Mouse (Mus musculus): ENCODE results near the gene Ctdsp2. TPM values are rescaled to one million over a fixed set of nuclear protein-coding genes. Genes with fewer than 3 reads are reported as not detected.
A peak's percentile ranks its signal among the peaks of the same experiment; 100 is the strongest.

Gene Ctdsp2
- polyA plus RNA-seq, 1 experiment = 118 TPM

DNA sequence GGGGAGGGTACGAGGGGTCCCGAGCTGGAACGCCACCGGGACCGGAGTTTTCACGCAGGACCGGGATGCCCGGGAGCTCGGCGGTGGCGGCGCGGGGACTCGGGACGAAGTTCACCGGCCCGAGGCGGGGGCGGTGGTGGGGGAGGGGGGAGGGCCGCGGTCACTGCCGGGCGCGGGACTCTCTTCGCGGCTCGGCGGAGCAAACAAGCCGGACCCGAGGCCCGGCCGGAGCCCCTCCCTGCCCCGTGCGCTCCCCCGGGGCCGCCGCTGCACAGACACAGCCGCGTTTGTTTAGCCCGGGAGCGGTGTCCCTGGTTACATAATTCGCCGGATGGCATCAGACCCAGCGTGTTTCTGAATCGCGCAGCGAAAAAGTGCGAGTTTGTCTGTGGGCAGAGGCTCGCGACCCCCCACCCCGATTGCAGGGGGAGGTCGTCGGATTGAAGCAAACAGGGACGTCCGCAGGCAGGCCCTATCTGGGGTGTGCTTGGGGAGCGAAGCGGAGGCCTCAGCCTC, 1.2 kb downstream of the Ctdsp2 start:
- no peaks in the 10 kb centered on the region for H3K27me3 ChIP-seq (replicated peaks; ENCODE audit: control insufficient read depth, insufficient read depth, low read length)
- no peaks in the 10 kb centered on the region for H3K36me3 ChIP-seq (ENCODE audit: control insufficient read depth, insufficient read depth, low read length)
- peak overlapping the region; percentile 99 for H3K27ac ChIP-seq (ENCODE audit: insufficient read depth, low read depth, low read length)
- WGBS = under 1% methylated on average over 56 of the region's 57 CpGs
- peak; percentile 61 for DNase-seq
- TF ChIP-seq POLR2A (IDR thresholded peaks at IDR 0.05; ENCODE audit: low read depth, low read length) (no peak), CTCF (conservative IDR thresholded peaks at IDR 0.05; ENCODE audit: insufficient read depth, insufficient read length, low read depth, low read length) (no peak)
- peaks cover 46% of the 10 kb centered on the region for H3K4me1 ChIP-seq (ENCODE audit: control insufficient read depth, insufficient read depth, low read length)
- H3K4me3 ChIP-seq (ENCODE audit: insufficient read depth, low read depth, low read length) = peak overlapping the region; percentile 96

DNA sequence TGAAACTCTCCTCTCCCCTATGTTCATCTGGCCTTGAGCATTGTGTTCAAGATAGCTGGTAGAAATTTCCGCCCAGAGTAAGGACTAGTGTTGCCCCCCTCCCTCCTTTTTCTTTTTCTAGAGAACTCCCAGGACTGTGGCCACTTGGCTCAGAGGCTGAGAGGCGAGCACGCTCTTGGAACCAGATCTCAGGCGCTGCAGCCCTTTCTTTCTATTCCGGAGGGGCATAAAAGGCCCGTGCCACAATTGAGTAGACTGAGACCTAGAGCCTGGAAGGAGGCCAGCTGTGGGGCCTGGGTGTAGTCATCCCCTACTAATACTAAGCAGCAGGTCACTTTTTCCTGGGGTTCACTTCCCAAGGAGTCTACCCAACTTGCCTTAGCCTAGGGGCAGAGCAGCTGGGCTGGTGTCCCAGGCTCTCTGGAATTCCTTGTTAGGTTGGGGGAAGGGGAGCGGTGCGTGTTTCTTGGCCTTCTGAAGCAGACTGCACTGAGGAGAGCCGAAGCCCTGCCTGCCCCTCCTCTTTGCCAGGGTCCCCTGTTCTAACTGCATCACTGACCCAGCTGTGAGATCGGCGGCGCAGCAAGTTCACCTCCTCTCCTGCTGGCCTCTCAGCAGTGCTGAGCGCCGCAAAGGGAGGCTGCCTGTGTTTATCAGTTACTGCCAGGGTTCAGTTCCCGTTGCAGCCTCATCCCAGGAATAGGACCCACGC, 1.9 kb downstream of the Ctdsp2 start:
- H3K27ac ChIP-seq (ENCODE audit: insufficient read depth, low read depth, low read length) = peak overlapping the region; percentile 92
- 1% methylated on average over 16 of the region's 16 CpGs for WGBS
- H3K4me1 ChIP-seq (ENCODE audit: control insufficient read depth, insufficient read depth, low read length) = peaks cover 52% of the 10 kb centered on the region
- TF ChIP-seq POLR2A (IDR thresholded peaks at IDR 0.05; ENCODE audit: low read depth, low read length) = no peak
- TF ChIP-seq CTCF (conservative IDR thresholded peaks at IDR 0.05; ENCODE audit: insufficient read depth, insufficient read length, low read depth, low read length) = no peak
- no peaks in the 10 kb centered on the region for H3K36me3 ChIP-seq (ENCODE audit: control insufficient read depth, insufficient read depth, low read length)
- H3K4me3 ChIP-seq (ENCODE audit: insufficient read depth, low read depth, low read length) = peak overlapping the region; percentile 96
- peak; percentile 81 for DNase-seq
- no peaks in the 10 kb centered on the region for H3K27me3 ChIP-seq (replicated peaks; ENCODE audit: control insufficient read depth, insufficient read depth, low read length)

DNA sequence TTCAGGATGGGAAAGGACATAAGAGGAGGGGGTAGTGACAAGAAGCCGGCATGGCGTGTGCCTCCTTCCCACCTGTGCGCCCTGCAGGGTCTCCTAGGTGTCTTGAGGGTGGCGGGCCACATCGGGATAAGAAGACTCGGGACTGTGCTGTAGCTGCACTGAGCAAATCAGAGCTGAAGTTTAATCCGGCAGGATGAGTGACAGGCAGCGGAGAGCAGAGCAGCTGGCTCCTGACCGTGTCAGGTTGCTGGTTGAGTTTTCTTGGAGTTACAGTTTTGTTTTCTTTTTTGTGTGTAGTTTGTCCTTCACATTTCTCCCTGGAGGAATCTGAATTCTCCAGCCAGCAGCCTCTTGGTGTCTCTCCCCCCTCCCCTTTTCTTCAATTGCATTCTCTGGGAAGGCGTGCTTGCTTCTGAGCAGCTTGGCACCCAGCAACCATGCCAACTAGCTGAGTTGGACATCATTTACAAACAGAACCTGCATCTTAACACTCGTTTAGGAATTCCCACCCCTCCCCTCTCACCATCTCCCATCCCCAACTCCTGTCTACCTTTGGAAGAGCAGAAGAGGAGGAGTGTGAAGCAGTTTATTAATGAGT, 2.5 kb downstream of the Ctdsp2 start:
- H3K27me3 ChIP-seq (replicated peaks; ENCODE audit: control insufficient read depth, insufficient read depth, low read length) = no peaks in the 10 kb centered on the region
- TF ChIP-seq POLR2A (IDR thresholded peaks at IDR 0.05; ENCODE audit: low read depth, low read length) (no peak), CTCF (conservative IDR thresholded peaks at IDR 0.05; ENCODE audit: insufficient read depth, insufficient read length, low read depth, low read length) (no peak)
- H3K4me1 ChIP-seq (ENCODE audit: control insufficient read depth, insufficient read depth, low read length) = peaks cover 56% of the 10 kb centered on the region
- H3K27ac ChIP-seq (ENCODE audit: insufficient read depth, low read depth, low read length) = peak overlapping the region; percentile 92; the same call in 1 of the 2 replicates
- DNase-seq = no peak
- no peaks in the 10 kb centered on the region for H3K36me3 ChIP-seq (ENCODE audit: control insufficient read depth, insufficient read depth, low read length)
- 4% methylated on average over 11 of the region's 11 CpGs for WGBS
- peak overlapping the region; percentile 96 for H3K4me3 ChIP-seq (ENCODE audit: insufficient read depth, low read depth, low read length)

DNA sequence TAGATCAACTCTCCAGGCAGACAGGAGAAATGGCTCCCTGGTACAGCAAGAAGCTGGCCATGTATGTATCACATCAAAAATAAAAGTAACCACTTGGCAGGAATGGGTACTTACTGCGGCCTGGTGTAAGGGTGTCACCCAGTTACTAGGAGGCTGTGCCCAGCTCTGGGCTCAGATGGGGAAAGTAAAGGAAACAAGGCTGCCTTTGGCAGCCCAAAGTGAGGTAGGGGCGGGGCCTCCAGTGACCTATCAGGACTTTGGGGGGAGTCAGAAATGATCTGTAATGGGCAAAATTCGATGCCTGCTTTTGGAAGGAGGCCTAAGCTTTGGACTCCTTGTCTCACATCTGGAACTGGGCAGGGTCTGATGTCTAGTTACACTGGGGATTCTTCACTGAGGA, 3.2 kb downstream of the Ctdsp2 start:
- Histone ChIP-seq H3K27me3 (replicated peaks; ENCODE audit: control insufficient read depth, insufficient read depth, low read length) (no peaks in the 10 kb centered on the region), H3K27ac (ENCODE audit: insufficient read depth, low read depth, low read length) (peak overlapping the region; percentile 28; the same call in 1 of the 2 replicates), H3K36me3 (ENCODE audit: control insufficient read depth, insufficient read depth, low read length) (no peaks in the 10 kb centered on the region), H3K4me1 (ENCODE audit: control insufficient read depth, insufficient read depth, low read length) (peaks cover 59% of the 10 kb centered on the region), H3K4me3 (ENCODE audit: insufficient read depth, low read depth, low read length) (peak overlapping the region; percentile 41; the same call in 1 of the 2 replicates)
- TF ChIP-seq CTCF (conservative IDR thresholded peaks at IDR 0.05; ENCODE audit: insufficient read depth, insufficient read length, low read depth, low read length) (no peak), POLR2A (IDR thresholded peaks at IDR 0.05; ENCODE audit: low read depth, low read length) (no peak)
- no peak for DNase-seq
- 35% methylated on average over 3 of the region's 3 CpGs for WGBS

DNA sequence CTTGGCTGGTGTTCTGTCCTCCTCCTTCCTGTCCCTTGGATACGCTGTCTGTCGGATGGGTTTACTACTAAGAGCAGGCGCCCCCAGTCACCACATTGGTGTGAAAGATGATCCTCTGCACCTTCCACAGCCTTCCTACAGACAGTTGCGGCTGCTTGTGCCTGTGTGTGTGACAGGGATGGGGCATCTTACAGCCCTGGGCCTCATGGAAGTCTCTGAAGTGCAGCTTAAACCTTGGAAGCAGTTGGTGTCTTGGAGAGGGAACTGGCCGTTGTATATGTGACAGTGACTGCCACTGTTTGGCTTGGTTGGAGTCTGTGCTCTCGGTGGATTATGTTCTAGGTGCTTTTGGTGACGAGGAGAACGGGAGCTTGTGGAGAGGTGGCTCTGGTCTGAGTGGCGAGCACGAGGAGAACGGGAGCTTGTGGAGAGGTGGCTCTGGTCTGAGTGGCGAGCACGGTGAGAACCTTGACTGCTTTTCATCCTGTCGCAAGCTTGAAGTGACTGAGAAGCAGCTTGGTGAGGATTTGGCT, 4.7 kb downstream of the Ctdsp2 start:
- Histone ChIP-seq H3K4me3 (ENCODE audit: insufficient read depth, low read depth, low read length) (peak overlapping the region; percentile 25; the same call in 1 of the 2 replicates), H3K4me1 (ENCODE audit: control insufficient read depth, insufficient read depth, low read length) (peaks cover 68% of the 10 kb centered on the region), H3K36me3 (ENCODE audit: control insufficient read depth, insufficient read depth, low read length) (no peaks in the 10 kb centered on the region), H3K27me3 (replicated peaks; ENCODE audit: control insufficient read depth, insufficient read depth, low read length) (no peaks in the 10 kb centered on the region), H3K27ac (ENCODE audit: insufficient read depth, low read depth, low read length) (0 out of 2 replicates have a peak overlapping the region, but pooled peaks have one; percentile 15)
- DNase-seq = no peak
- TF ChIP-seq CTCF (conservative IDR thresholded peaks at IDR 0.05; ENCODE audit: insufficient read depth, insufficient read length, low read depth, low read length) = no peak
- TF ChIP-seq POLR2A (IDR thresholded peaks at IDR 0.05; ENCODE audit: low read depth, low read length) = no peak
- WGBS = 15% methylated on average over 14 of the region's 14 CpGs

DNA sequence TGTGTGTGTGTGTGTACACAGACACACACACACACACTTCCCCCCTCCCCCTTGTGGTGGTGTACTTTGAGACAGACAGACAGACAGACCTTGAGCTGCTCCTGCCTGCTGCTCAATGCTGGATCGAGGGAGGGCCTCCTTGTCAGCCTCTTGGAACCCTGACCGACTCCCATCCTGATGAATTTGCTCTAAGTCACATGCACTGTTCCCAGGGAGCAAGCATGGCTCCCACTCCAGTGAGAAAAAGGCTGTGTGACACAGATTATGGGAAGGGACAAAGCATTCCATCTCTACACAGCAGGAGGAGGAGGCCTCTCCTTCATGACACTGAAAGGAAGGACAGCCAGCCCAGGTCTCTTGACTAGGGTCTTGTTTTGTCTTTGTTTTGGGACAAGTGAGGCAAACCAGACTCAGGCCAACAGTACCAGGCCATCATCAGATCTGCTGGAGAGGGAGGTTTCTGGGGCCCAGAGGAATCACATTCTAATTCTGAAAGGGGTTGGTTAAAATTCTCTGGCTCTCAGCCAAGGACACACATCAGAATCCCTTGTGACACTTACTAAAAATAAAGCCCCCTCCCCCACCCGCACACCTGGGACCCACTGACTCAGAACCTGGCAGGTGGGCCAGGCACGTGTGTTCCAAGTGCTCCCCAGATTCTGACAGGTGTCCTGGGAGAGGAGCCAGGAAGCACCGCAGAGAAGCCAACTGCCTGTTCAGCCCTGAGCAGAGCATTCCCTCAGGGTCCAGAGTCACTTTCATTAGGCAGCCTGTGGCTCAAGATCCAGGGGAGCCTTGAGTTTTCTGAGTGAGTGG, 5.9 kb downstream of the Ctdsp2 start:
- H3K4me1 ChIP-seq (ENCODE audit: control insufficient read depth, insufficient read depth, low read length) = peaks cover 71% of the 10 kb centered on the region
- no peak for TF ChIP-seq POLR2A (IDR thresholded peaks at IDR 0.05; ENCODE audit: low read depth, low read length)
- no peak for TF ChIP-seq CTCF (conservative IDR thresholded peaks at IDR 0.05; ENCODE audit: insufficient read depth, insufficient read length, low read depth, low read length)
- no peaks in the 10 kb centered on the region for H3K27me3 ChIP-seq (replicated peaks; ENCODE audit: control insufficient read depth, insufficient read depth, low read length)
- DNase-seq = peak; percentile 78
- 4% methylated on average over 5 of the region's 5 CpGs for WGBS
- no peak overlapping the region for H3K4me3 ChIP-seq (ENCODE audit: insufficient read depth, low read depth, low read length)
- H3K36me3 ChIP-seq (ENCODE audit: control insufficient read depth, insufficient read depth, low read length) = no peaks in the 10 kb centered on the region
- H3K27ac ChIP-seq (ENCODE audit: insufficient read depth, low read depth, low read length) = peak overlapping the region; percentile 15; the same call in 1 of the 2 replicates
